Mouse (Mus musculus) thymus, postnatal 14 days (tissue): ENCODE data around the gene Fbxw9.

ENCODE experiments used
- DNase-seq: peaks from one replicate; pipeline ENCODE4 v3.0.0; 2021

Gene Fbxw9

GRCm38 (mm10) chr8:85088771-85089170 is 28.9 kb downstream of the Fbxw9 start:
- DNase-seq: no peak

GRCm38 (mm10) chr8:85090856-85091255 is 31.0 kb downstream of the Fbxw9 start:
- no peak for DNase-seq

DNA sequence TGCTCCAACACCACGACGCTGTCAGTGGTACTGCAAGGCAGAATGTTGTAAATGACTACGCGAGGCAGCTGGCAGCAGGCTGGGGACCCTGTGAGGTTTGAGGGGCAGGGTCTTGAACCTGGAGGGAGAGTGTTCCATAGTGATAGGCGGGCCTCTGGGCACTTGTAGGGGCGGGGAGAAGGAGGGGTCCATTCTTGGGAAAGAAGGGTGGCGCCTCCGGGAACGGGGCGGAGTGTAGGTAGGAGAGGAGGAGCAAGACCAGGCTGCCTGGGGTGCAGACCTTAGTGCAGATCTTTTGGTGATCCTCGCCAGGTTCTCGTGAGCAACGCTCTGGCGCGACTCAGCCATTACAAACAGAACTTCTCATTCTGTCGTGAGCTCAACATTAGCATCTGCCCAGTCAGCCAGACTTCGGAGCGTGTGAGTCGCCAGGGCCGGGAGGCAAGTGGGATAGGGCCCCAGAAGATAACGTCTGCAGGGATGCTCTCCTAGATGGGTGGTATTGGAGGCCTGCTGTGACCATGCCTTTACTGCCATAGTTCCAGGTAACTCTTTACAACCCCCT is 31.8 kb downstream of the Fbxw9 start:
- no peak for DNase-seq

GRCm38 (mm10) chr8:85095051-85095450 is 35.2 kb downstream of the Fbxw9 start:
- DNase-seq: no peak

GRCm38 (mm10) chr8:85095566-85095965 is 35.7 kb downstream of the Fbxw9 start:
- DNase-seq: no peak

- no peak for DNase-seq
Measured at GRCm38 (mm10) chr8:85096196-85096595, 36.3 kb downstream of the Fbxw9 start.

DNA sequence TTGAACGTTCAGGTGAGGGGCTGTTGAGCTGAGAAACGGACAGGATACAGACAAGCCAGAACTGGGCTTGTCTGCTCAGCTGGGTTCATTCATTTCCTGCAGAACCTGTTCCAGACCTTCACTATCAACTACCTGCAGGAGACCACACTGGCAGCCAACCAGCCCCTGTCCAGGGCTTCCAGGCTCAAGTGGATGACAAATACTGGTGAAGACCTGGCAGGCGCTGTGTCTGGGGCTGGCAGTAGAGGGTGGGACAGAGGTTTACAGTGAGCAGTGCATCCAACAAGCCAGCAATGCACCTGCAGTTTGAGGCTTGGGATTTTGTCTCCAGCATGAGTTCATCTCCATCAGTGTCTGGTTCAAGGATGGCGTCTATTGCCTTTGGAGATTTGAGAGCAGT is 37.0 kb downstream of the Fbxw9 start:
- no peak for DNase-seq

- no peak for DNase-seq
Measured at GRCm38 (mm10) chr8:85100076-85100665, 40.3 kb downstream of the Fbxw9 start.

DNA sequence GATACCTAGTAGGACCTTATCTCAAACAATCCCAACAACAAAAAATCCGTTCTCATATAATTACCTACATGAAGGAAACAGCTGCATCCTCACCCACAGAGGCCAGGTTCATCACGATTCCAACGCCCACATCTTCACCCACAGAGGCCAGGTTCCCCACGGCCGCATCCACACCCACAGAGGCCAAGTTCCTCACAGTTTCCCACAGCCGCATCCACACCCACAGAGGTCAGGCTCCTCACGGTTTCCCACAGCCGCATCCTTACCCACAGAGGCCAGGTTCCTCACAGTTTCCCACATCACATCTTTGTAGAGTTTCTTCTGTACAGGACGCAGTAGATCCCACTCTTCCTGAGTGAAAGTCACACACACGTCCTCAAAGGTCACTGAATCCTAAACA is 53.4 kb downstream of the Fbxw9 start:
- no peak for DNase-seq

- no peak for DNase-seq
Measured at GRCm38 (mm10) chr8:85115501-85115900, 55.6 kb downstream of the Fbxw9 start.
